Mouse (Mus musculus): ENCODE results near the gene Prkcz. TPM values are rescaled to one million over a fixed set of nuclear protein-coding genes. Genes with fewer than 3 reads are reported as not detected.

Prkcz gene
- polyA plus RNA-seq (2012; rRNA removed), result 0.71 and 0.99 TPM in 2 replicates
- 1.3 and 1.7 TPM in 2 replicates for polyA plus RNA-seq (2014; fragmentation: Nextera tagmentation; extraction: Ambion mirVana)

DNA sequence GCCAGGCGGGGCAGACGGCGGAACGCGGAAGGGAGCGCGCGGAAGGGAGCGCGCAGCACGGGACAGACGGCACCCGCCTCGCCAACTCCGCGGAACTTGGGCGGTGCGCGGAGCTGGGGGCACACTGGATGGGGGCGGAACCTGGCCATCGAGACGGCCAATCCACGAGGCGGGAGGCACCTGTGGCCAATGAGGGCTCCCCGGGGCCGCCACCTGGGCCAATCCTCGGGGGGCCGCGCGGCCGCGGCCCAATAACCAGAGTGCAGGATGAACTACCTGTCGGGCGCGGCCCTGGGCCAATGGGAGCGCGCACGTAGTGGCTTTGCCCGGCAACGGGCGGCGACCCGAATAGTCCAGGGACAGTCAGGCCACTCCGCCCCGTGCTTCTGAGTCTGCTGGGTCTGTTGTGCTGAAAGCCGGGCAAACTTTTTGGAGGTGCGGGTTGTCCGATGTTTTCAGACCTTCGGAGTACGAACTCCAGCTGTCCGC is at the start of gene Prkcz:
Prkcz (minus strand) TSS at position 59 of the 489 bp plus-strand sequence.
- H3K36me3 ChIP-seq (replicated peaks; ENCODE audit: control insufficient read depth, insufficient read depth, low read depth), result no peaks in the 10 kb centered on the region
- H3K4me1 ChIP-seq (replicated peaks; ENCODE audit: control insufficient read depth in 2 of 2, insufficient read depth in 2 of 2, low read length in 1 of 2), result no peaks in the 10 kb centered on the region
- peak; percentile 10 to 24 (median 20) for DNase-seq (ENCODE audit: low read depth in 3 of 3, low spot score in 3 of 3)
- H3K9me3 ChIP-seq (ENCODE audit: control insufficient read depth, low read length), result no peaks in the 10 kb centered on the region
- WGBS (ENCODE audit: insufficient replicate concordance), result 2% methylated on average over 51 of the region's 51 CpGs
- H3K4me3 ChIP-seq (ENCODE audit: insufficient read depth in 1 of 2, low read depth in 2 of 2, low read length in 2 of 2), result peak within 1 kb of the TSS; percentile 32 to 37
- peak; percentile 84 for ATAC-seq (ENCODE audit: insufficient read depth)
- H3K9ac ChIP-seq (replicated peaks), result no peak within 1 kb of the TSS
- peaks cover 33% of the 10 kb centered on the region for H3K27me3 ChIP-seq (ENCODE audit: control insufficient read depth, insufficient read depth, low read length)
- peak within 1 kb of the TSS; percentile 37 for H3K4me2 ChIP-seq (ENCODE audit: low read depth)
- TF ChIP-seq CTCF (IDR thresholded peaks at IDR 0.05; ENCODE audit: low read depth) (no peak), EP300 (IDR thresholded peaks at IDR 0.05; ENCODE audit: low read depth) (no peak)
- H3K27ac ChIP-seq, result no peak within 1 kb of the TSS

GRCm38 (mm10) chr4:155409058-155409776 is 48.1 kb upstream of the Prkcz start, which contains the start of gene Cfap74:
Gene Cfap74, plus strand, starts transcription at chr4:155409190.
- TF ChIP-seq EP300 (IDR thresholded peaks at IDR 0.05; ENCODE audit: low read depth), result no peak
- no peak for TF ChIP-seq CTCF (IDR thresholded peaks at IDR 0.05; ENCODE audit: low read depth)
- Histone ChIP-seq H3K27me3 (ENCODE audit: control insufficient read depth, insufficient read depth, low read length) (peaks cover 6% of the 10 kb centered on the region), H3K4me1 (replicated peaks; ENCODE audit: control insufficient read depth in 2 of 2, insufficient read depth in 2 of 2, low read length in 1 of 2) (no peaks in the 10 kb centered on the region), H3K9ac (replicated peaks) (no peak within 1 kb of the TSS), H3K9me3 (ENCODE audit: control insufficient read depth, low read length) (no peaks in the 10 kb centered on the region), H3K4me3 (ENCODE audit: insufficient read depth in 1 of 2, low read depth in 2 of 2, low read length in 2 of 2) (peak within 1 kb of the TSS in 1 of 2 experiments; percentile 11; a peak in 1 of 4 replicates), H3K36me3 (replicated peaks; ENCODE audit: control insufficient read depth, insufficient read depth, low read depth) (no peaks in the 10 kb centered on the region), H3K27ac (no peak within 1 kb of the TSS), H3K4me2 (ENCODE audit: low read depth) (peak within 1 kb of the TSS; percentile 44)
- WGBS (ENCODE audit: insufficient replicate concordance), result 1% methylated on average over 35 of the region's 35 CpGs
- ATAC-seq (ENCODE audit: insufficient read depth) (no peak; the same call in 1 of the 2 replicates), DNase-seq (ENCODE audit: low read depth in 3 of 3, low spot score in 3 of 3) (peak in 1 of 3 experiments; percentile 12)

- 5% methylated on average over 8 of the region's 8 CpGs for WGBS (ENCODE audit: insufficient replicate concordance)
- Histone ChIP-seq H3K4me2 (ENCODE audit: low read depth) (peak overlapping the region; percentile 44), H3K27ac (no peak overlapping the region), H3K36me3 (replicated peaks; ENCODE audit: control insufficient read depth, insufficient read depth, low read depth) (no peaks in the 10 kb centered on the region), H3K9ac (replicated peaks) (no peak overlapping the region), H3K9me3 (ENCODE audit: control insufficient read depth, low read length) (no peaks in the 10 kb centered on the region), H3K4me3 (ENCODE audit: insufficient read depth in 1 of 2, low read depth in 2 of 2, low read length in 2 of 2) (no peak overlapping the region), H3K4me1 (replicated peaks; ENCODE audit: control insufficient read depth in 2 of 2, insufficient read depth in 2 of 2, low read length in 1 of 2) (no peaks in the 10 kb centered on the region), H3K27me3 (ENCODE audit: control insufficient read depth, insufficient read depth, low read length) (peaks cover 6% of the 10 kb centered on the region)
- ATAC-seq (ENCODE audit: insufficient read depth), result no peak
- no peak for DNase-seq (ENCODE audit: low read depth in 3 of 3, low spot score in 3 of 3)
- TF ChIP-seq EP300 (IDR thresholded peaks at IDR 0.05; ENCODE audit: low read depth) (no peak), CTCF (IDR thresholded peaks at IDR 0.05; ENCODE audit: low read depth) (0 out of 2 replicates have a peak, but pooled peaks have one; percentile 4)
Observed at GRCm38 (mm10) chr4:155408695-155409057, 47.5 kb upstream of the Prkcz start.

DNA sequence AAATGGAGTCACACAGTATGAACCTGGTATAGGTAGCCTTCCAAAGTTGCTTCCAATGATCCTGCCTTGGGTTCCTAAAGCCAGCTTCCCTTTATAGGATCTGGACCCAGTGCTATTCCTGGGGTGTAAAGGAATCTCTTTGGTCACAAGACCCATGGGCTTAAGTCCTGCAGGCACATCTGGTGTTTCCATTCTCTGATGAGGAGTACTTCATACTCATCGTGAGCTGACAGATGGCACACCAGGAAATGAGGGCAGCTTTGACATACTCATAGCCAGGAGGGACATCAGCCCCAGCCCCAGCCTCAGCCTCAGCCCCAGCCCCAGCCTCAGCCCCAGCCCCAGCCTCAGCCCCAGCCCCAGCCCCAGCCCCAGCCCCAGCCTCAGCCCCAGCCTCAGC is 41.3 kb upstream of the Prkcz start:
- DNase-seq (ENCODE audit: low read depth in 3 of 3, low spot score in 3 of 3) (no peak), ATAC-seq (ENCODE audit: insufficient read depth) (no peak)
- Histone ChIP-seq H3K4me2 (ENCODE audit: low read depth) (no peak overlapping the region), H3K9me3 (ENCODE audit: control insufficient read depth, low read length) (no peaks in the 10 kb centered on the region), H3K9ac (replicated peaks) (no peak overlapping the region), H3K4me3 (ENCODE audit: insufficient read depth in 1 of 2, low read depth in 2 of 2, low read length in 2 of 2) (no peak overlapping the region), H3K36me3 (replicated peaks; ENCODE audit: control insufficient read depth, insufficient read depth, low read depth) (no peaks in the 10 kb centered on the region), H3K4me1 (replicated peaks; ENCODE audit: control insufficient read depth in 2 of 2, insufficient read depth in 2 of 2, low read length in 1 of 2) (no peaks in the 10 kb centered on the region), H3K27me3 (ENCODE audit: control insufficient read depth, insufficient read depth, low read length) (peaks cover 9% of the 10 kb centered on the region; the same call in 1 of the 2 replicates), H3K27ac (no peak overlapping the region)
- TF ChIP-seq CTCF (IDR thresholded peaks at IDR 0.05; ENCODE audit: low read depth), result no peak
- no peak for TF ChIP-seq EP300 (IDR thresholded peaks at IDR 0.05; ENCODE audit: low read depth)
- WGBS (ENCODE audit: insufficient replicate concordance), result 55% methylated on average over 1 of the region's 1 CpGs

DNA sequence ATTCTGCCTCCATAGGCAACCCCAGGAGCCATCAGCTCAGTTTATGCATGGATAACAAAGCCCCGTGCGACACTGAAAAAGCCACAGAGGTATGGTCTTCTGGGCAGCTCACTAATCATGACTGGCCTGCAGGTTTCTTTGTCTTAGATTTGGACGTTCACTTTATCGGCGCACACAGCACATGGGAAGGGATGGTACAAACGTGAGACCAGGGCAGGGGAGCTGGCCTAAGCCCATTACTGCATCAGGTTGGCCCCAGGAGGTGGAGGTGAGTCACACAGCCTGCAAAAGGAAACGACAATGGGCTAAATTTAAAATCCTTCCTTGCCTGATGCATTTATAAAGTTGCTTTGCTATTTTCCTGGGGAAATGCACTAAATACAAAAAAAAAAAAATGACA is 40.0 kb upstream of the Prkcz start:
- no peak for ATAC-seq (ENCODE audit: insufficient read depth)
- Histone ChIP-seq H3K27ac (no peak overlapping the region), H3K4me3 (ENCODE audit: insufficient read depth in 1 of 2, low read depth in 2 of 2, low read length in 2 of 2) (no peak overlapping the region), H3K4me2 (ENCODE audit: low read depth) (no peak overlapping the region), H3K4me1 (replicated peaks; ENCODE audit: control insufficient read depth in 2 of 2, insufficient read depth in 2 of 2, low read length in 1 of 2) (no peaks in the 10 kb centered on the region), H3K9ac (replicated peaks) (no peak overlapping the region), H3K9me3 (ENCODE audit: control insufficient read depth, low read length) (no peaks in the 10 kb centered on the region), H3K27me3 (ENCODE audit: control insufficient read depth, insufficient read depth, low read length) (peaks cover 13% of the 10 kb centered on the region), H3K36me3 (replicated peaks; ENCODE audit: control insufficient read depth, insufficient read depth, low read depth) (no peaks in the 10 kb centered on the region)
- WGBS (ENCODE audit: insufficient replicate concordance), result 54% methylated on average over 7 of the region's 7 CpGs
- TF ChIP-seq EP300 (IDR thresholded peaks at IDR 0.05; ENCODE audit: low read depth), result no peak
- no peak for TF ChIP-seq CTCF (IDR thresholded peaks at IDR 0.05; ENCODE audit: low read depth)
- no peak for DNase-seq (ENCODE audit: low read depth in 3 of 3, low spot score in 3 of 3)
